Mouse (Mus musculus): Measurements from ENCODE around the gene Sbsn.

DNA sequence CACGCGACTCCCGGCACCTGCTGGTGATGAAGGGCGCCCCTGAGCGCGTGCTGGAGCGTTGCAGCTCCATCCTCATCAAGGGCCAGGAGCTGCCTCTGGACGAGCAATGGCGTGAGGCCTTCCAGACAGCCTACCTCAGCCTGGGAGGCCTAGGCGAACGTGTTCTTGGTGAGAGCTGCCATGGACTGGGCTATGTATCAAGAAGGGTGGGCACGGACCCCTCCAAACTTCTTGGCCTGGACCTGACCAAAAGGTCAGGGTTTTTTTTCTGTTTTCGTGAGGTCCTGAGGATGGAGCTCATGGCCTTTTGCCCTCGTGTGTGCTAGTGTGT, 33.6 kb upstream of the Sbsn start:
- TF ChIP-seq CTCF (IDR thresholded peaks at IDR 0.05; ENCODE audit: control insufficient read depth, insufficient read depth, insufficient replicate concordance, low read depth, low read length) (no peak), POLR2A (IDR thresholded peaks at IDR 0.05; ENCODE audit: control insufficient read depth, low read depth, low read length) (no peak)
